Mouse (Mus musculus) induced T-regulatory cell, adult 2 months (primary cell): ENCODE data around the gene Klk9.

Source experiments
- DNase-seq: peaks from one replicate; pipeline ENCODE4 v3.0.0-alpha.2; 2012; ENCODE audit warnings: low read depth

Gene Klk9

DNA sequence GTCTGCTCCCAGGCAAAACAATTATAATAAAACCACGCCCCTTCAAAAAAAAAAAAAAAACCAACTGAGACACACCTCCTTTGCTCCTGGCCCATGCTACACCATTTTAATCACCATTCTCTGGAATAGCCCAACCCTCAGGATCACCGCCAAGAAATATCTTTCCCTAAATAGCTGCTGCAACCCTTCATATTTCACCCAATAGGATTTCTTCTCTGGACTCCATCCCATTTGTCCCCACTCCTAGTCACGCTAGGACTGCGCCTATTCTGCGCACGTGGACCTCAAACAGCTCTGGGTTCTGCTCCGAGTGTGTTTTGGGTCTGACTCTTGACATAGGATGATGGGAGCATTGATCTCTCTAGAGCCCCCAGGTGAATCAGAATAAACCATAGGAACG, 4.7 kb downstream of the Klk9 start:
- no peak for DNase-seq

DNA sequence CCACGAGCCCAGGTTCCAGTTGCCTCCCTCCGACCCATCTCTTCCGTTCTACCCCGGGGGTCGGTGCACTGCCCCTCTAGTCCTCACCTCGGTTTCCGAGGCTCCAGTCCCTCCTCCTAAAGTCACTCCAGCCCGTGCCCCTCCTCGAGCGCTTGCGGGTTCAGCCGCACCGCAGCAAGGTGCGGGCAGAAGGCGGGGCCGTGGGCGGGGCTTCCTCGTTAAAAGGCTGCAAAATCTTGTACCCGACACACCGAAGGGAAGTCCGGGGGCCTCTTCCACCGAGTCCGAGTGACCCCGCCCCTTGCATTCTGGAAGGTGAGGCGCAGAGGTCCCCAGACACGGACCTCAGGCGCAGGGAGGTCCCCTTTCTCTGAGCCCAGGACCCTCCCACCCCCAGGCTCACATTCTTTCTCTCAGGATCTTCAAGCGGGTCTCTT, 5.7 kb downstream of the Klk9 start, which contains the start of gene Klk8:
TSS of gene Klk8 (plus strand) at position 245 of the 437 bp plus-strand sequence.
- peak; percentile 82 for DNase-seq

DNA sequence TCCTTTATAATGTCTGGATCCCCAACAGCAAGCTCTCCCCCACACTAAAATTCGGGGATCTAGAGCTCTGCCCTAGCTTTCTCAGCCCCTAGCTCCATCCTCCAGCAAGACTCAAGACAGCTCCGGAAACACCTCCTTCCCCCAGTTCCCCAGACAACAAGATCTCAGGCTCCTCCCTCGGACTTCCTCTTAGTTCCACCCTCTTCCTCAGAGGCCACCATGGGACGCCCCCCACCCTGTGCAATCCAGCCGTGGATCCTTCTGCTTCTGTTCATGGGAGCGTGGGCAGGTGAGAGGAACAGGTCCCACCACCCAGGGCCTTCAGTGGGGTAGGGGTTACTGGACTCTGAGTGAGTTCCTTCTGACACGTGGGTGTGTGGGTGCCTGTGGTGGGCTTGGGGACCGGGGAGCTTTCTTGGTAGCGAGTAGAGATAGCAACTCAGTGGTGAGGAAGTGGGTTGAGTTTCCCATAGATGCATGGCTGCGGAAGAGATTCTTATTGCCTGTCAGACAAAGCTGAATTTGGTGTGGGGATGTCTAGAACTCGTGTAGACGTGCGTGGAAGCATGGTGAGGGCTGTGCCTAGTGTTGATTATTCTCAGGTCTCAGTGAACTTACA, 6.3 kb downstream of the Klk9 start:
- peak; percentile 74 for DNase-seq

DNA sequence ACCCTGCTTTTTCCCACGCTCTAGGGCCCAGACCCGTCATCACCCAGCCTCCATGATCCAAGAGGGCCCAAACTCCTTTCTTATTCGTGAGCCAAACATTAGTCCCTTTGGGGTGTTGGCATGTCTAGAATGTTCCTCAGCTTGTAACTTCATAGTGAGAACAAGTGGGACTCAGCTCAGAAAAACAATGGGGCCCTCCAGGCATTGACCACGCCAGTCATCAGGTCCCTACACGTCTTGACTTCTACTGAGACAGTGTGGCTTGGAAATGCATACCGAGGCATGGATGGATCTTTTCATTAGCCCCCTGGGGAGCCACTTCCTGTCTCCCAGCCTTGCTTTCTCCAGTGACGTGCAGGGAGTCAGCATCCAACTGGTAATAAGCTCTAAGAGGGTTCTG, 8.2 kb downstream of the Klk9 start:
- DNase-seq = no peak

DNA sequence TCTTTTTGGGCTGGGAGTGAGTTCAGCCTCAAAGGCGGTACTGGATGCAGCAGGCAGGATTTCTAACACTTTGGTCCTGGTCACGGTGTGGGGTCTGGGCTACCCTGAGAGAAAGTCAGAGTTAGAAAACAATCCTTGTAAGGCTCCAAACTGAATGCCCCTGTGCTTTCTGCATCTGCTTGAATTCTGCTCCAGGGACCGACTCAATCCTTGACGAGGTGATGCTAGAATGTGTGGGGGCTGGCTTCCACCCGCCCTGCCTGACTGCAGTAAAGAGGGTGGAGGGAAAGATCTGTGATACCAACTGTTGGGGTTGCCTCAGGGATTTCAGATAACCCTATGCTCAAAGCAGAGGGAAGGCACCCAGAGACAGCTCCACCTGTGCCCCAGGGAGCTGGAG, 19.3 kb downstream of the Klk9 start, which contains the start of gene Klk7:
TSS of gene Klk7 (plus strand) at position 301 of the 400 bp plus-strand sequence.
- DNase-seq = no peak

DNA sequence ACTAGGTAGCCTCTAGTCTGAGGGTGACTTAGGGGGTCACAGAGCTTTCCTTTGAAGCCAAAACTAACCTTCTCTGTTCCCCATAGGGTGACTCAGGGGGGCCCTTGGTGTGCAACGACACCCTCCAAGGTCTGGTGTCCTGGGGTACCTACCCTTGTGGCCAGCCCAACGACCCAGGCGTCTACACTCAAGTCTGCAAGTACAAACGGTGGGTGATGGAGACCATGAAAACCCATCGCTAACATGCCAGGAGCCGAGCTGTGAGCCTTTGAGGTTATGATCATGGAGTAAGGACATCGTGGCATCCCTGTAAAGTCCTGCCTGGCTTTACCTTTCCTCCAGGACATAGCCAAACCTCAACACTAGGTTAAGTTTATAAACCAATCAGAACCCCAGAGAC, 23.5 kb downstream of the Klk9 start:
- DNase-seq = no peak

DNA sequence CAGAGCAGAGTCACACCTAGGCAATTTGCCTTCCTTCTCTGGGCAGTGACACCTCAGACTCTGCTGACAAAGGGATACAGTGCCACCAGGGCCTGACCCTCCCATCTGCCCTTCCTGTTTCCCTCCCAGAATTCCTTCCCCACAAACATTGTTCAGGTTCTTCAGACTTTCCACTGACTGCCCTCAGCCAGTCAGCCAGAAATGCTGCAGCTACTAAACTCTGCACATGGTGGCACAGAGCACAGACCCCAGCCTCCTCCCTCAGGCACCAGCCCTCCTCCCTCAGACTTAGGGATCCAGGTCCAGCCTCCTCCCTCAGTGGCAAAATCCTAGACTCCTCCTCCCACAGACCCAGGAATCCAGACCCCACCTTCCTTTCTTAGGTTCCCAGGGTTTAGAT, 25.1 kb downstream of the Klk9 start:
- no peak for DNase-seq

DNA sequence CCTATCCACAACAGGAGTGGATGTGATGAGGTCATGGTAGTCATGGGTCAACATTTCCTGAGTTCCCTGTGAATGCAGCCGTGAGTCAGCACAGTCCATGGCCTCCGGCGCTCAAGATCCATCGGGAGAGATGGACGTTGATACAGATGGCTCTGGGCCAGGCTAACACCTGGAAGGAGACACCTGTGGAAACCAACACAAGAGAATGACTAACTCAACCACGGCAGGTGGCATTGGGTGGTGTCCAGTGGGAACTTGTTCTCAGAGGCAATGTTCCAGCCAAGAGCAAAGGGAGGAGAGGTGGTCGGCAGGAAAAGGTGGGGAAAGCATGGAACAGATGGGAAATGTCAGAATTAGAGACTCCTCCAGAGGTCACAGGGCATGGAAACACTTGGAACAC, 29.9 kb downstream of the Klk9 start:
- no peak for DNase-seq

DNA sequence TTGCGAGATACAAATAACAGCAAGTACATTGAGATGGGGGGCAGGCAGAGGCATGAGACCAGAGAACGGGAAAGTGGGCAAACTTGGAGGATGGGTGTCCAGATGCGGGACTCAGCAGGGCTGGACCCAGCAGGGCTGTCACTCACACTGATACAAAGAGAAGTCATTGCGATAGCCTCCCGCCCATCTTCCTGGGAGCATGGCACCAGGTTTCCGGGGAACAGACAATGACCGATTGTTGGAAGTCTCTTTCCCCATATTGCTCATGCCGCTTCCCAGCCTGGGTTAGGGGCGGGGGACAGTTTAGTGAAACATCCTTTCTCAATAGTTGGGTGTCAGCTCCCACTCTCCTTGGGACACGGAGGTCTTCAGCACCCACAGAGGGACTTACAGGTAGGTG, 32.5 kb downstream of the Klk9 start, which contains the start of gene Klk6:
TSS of gene Klk6 (plus strand) at position 301 of the 400 bp plus-strand sequence.
- no peak for DNase-seq

DNA sequence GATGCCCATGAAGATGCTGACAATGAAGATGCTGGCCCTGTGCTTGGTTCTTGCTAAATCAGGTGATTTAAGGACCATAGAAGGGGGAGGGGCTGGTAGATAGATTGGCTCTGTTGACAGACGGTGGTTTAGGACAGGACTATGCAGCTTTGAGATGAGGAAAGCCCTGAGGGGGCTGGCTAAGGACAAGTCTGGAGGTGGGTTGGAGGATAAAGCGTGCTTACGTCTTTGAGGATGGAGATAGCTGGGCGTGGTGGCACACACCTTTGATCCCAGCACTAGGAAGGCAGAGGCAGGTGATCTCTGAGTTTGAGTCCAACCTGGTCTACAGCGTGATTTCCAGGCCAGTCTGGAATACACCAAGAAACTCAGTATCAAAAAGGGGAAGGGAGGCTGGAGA, 34.4 kb downstream of the Klk9 start:
- no peak for DNase-seq

DNA sequence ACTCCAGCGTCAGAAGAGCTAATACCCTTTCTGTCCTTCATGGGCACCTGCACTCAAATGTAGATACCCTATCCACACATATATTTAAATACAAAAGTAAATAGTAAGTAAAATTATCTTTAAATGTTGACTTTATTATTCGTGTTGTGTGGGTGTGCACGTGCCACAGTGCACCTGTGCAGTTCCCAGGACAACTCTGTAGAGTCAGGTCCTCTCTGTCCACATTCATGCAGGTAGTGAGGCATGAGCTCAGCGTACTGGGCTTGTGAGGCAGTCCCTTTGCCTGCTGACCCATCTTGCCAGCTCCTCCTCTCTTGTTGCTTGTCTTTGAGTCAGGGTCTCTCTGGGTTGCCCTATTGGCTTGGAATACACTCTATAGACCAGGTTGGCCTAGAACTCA, 36.0 kb downstream of the Klk9 start:
- DNase-seq = no peak

DNA sequence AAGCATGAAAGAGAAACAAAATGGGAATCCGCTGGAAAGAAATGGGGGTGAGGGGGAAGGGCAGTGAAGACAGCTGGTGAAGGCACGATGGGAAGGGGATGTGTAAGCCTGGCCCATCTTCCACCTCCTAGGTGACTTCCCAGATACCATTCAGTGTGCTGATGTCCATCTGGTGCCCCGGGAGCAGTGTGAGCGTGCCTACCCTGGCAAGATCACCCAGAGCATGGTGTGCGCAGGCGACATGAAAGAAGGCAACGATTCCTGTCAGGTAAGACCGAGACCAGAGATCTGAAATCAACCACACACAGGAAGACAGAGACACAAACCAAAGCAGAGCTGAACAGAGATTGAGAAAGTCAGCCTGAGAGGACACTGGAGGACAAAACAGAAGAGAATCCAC, 37.3 kb downstream of the Klk9 start:
- no peak for DNase-seq

DNA sequence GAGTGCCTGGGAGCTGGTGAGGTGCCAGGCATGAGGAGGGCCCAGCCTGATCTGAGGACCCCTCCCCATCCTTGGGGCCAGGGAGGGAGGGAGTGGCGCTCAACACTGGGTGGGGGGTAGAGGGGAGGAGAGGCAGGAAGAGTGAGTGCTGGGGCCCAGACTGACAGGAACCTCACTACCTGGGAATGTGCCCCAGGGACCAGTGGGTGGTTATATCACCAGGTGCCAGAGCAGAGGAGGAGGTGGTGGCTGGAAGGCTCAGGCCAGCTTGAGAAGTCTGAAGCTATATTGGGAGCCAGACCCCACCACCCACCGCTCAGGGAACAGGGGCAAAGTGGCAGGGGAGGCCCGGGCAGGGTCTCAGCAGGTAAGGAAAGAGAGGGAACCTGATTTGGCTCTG, 50.0 kb downstream of the Klk9 start, which contains the start of gene Klk5:
TSS of gene Klk5 (plus strand) at position 271 of the 400 bp plus-strand sequence.
- DNase-seq = no peak

DNA sequence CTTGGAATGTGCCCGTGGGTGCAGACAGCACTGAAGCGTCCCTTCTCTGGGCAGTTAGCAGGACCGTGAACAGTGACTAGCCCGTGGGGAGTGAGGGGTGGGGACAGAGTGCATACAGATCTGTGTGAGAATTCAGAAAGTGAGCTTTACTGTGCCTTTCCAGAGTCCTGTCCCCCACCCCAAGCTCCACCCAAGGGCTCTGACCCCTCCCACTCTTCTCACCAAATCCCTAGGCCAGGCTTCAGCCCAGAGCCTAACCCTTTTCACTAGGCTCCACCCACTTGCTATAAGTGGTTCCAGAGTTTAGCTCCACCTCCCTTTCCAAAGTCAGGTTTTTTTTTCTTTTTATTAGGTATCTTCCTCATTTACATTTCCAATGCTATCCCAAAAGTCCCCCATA, 52.1 kb downstream of the Klk9 start:
- no peak for DNase-seq
